Mouse (Mus musculus): ENCODE data around the gene Tollip. TPM values are rescaled to one million over a fixed set of nuclear protein-coding genes. Genes with fewer than 3 reads are reported as not detected.

Gene Tollip
- polyA plus RNA-seq (2012; rRNA removed): 47.1 and 47.7 TPM in 2 replicates

- no peak for DNase-seq (ENCODE audit: low spot score)
These were observed at the start of gene Tollip for GRCm38 (mm10) chr7:141918407-141918806. TSS of gene Tollip (minus strand) at chr7:141918507.

GRCm38 (mm10) chr7:141966281-141966680 lies 48.0 kb upstream of the Tollip start:
- no peak for DNase-seq (ENCODE audit: low spot score)

- DNase-seq (ENCODE audit: low spot score): no peak
These were observed 44.2 kb upstream of the Tollip start for GRCm38 (mm10) chr7:141962521-141962920.

GRCm38 (mm10) chr7:141961491-141961890 lies 43.2 kb upstream of the Tollip start:
- no peak for DNase-seq (ENCODE audit: low spot score)

GRCm38 (mm10) chr7:141960926-141961325 lies 42.6 kb upstream of the Tollip start:
- DNase-seq (ENCODE audit: low spot score): no peak

- DNase-seq (ENCODE audit: low spot score): no peak
These were observed 40.8 kb upstream of the Tollip start for GRCm38 (mm10) chr7:141959133-141959532.

- DNase-seq (ENCODE audit: low spot score): no peak
These were observed 39.9 kb upstream of the Tollip start for GRCm38 (mm10) chr7:141958211-141958610.

GRCm38 (mm10) chr7:141957524-141958051 lies 39.3 kb upstream of the Tollip start:
- DNase-seq (ENCODE audit: low spot score): no peak

GRCm38 (mm10) chr7:141956174-141956566 lies 37.9 kb upstream of the Tollip start:
- no peak for DNase-seq (ENCODE audit: low spot score)

GRCm38 (mm10) chr7:141955565-141956173 lies 37.4 kb upstream of the Tollip start:
- no peak for DNase-seq (ENCODE audit: low spot score)

- no peak for DNase-seq (ENCODE audit: low spot score)
These were observed 35.3 kb upstream of the Tollip start for GRCm38 (mm10) chr7:141953616-141954015.

- no peak for DNase-seq (ENCODE audit: low spot score)
These were observed 34.6 kb upstream of the Tollip start for GRCm38 (mm10) chr7:141952920-141953319.

- no peak for DNase-seq (ENCODE audit: low spot score)
These were observed 33.5 kb upstream of the Tollip start for GRCm38 (mm10) chr7:141951821-141952220.

GRCm38 (mm10) chr7:141950104-141951013 lies 32.1 kb upstream of the Tollip start:
- no peak for DNase-seq (ENCODE audit: low spot score)

- DNase-seq (ENCODE audit: low spot score): no peak
These were observed 31.4 kb upstream of the Tollip start for GRCm38 (mm10) chr7:141949799-141950103.

- peak; percentile 88 for DNase-seq (ENCODE audit: low spot score)
These were observed 30.8 kb upstream of the Tollip start, which contains the start of gene Brsk2 for GRCm38 (mm10) chr7:141948906-141949798. TSS of gene Brsk2 (plus strand) at chr7:141949751.

- no peak for DNase-seq (ENCODE audit: low spot score)
These were observed 29.7 kb upstream of the Tollip start for GRCm38 (mm10) chr7:141948045-141948444.

- no peak for DNase-seq (ENCODE audit: low spot score)
These were observed 29.2 kb upstream of the Tollip start for GRCm38 (mm10) chr7:141947512-141947911.

GRCm38 (mm10) chr7:141945927-141946326 lies 27.6 kb upstream of the Tollip start:
- no peak for DNase-seq (ENCODE audit: low spot score)

- no peak for DNase-seq (ENCODE audit: low spot score)
These were observed 25.1 kb upstream of the Tollip start for GRCm38 (mm10) chr7:141943444-141943843.

GRCm38 (mm10) chr7:141934951-141935350 lies 16.6 kb upstream of the Tollip start:
- no peak for DNase-seq (ENCODE audit: low spot score)
